Mouse (Mus musculus) macrophage (primary cell): ENCODE measurements at regions not wholly inside any gene's neighbourhood (a gene's known extent, or its start where the extent isn't known, plus 50 kb on each side); places are given as distances from the start of the nearest gene placed in this dataset.

Experiments used
- H3K27ac ChIP-seq: fragments of 350-480 bp; formaldehyde crosslinking; 2 replicates; pipeline ENCODE4 v1.9.0; 2021
- H3K36me3 ChIP-seq: fragments of 350-480 bp; formaldehyde crosslinking; 2 replicates; pipeline ENCODE4 v1.9.0; 2021; ENCODE audit errors: inconsistent target
- H3K4me3 ChIP-seq: fragments of 350-480 bp; formaldehyde crosslinking; 2 replicates; pipeline ENCODE4 v1.9.0; 2021; ENCODE audit errors: inconsistent target
- H3K79me2 ChIP-seq: fragments of 350-480 bp; formaldehyde crosslinking; 2 replicates; pipeline ENCODE4 v1.9.0; 2021; ENCODE audit errors: inconsistent target
- WGBS: methylation state at CpG from one replicate; pipeline ENCODE4 v1.1.7; 2026; ENCODE audit warnings: inconsistent platforms; ENCODE audit not compliant: missing documents; 5-methylcytosine and 5-hydroxymethylcytosine counted together

DNA sequence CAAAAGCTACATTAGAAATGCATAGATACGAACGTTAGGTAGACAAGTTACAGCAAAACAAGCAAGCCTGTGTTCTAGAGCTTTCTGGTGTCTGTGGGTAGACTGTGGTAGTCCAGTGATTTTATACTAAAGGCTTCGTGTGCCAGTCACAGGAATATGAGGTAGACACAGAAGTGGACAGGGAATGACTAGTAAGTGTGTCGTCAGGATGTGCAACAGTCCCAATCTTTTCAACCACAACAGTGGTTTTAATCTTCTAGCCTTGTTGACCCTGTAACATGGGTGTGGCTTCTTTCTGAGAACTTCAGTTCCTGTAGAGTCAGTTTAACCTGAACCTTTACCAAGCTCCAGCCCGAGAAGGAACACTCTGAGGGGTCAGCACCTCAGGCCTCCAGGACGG is 339.3 kb upstream of the Adgrl2 start:
- WGBS, result 76% methylated on average over 6 of the region's 6 CpGs
- H3K36me3 ChIP-seq, result no peaks in the 10 kb centered on the region
- H3K79me2 ChIP-seq, result no peaks in the 10 kb centered on the region
- no peak overlapping the region for H3K27ac ChIP-seq
- no peak overlapping the region for H3K4me3 ChIP-seq

DNA sequence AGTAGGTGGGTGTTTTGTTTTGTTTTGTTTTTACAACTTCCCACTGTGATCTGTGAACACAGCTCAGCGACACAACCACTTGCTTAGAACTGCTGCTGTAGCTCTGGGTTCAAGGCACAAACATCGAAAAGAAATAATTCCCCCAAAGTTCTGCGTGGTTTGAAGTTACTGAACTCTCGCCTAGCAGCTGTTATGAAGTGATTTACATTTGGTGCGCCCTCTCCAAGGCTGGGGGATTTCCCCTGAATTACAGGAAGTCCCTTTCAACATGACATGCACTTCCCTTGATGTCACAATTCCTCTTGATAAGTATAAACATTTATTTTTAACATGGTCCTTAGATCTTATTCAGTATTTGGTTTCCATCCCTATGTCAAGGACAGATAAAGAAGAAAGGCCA is 336.3 kb upstream of the Adgrl2 start:
- no peak overlapping the region for H3K4me3 ChIP-seq
- no peaks in the 10 kb centered on the region for H3K36me3 ChIP-seq
- WGBS, result 3% methylated on average over 5 of the region's 5 CpGs
- no peaks in the 10 kb centered on the region for H3K79me2 ChIP-seq
- H3K27ac ChIP-seq, result peak overlapping the region; percentile 59

DNA sequence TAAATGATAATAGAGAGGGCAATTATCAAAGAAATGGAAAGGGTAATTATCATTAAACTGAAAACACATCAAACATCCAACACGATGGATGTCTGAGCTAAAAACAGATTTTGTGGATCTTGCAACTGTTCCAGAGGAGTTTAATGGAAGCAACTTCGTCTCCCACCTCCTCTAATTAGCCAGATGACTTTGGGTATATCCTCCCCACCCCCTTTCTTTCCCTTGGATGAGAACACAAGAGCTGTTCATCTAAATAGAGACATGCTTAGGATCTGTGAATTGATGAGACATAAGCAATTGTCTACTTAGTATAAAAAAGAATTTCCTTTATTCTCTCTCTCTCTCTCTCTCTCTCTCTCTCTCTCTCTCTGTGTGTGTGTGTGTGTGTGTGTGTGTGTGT is 333.7 kb upstream of the Adgrl2 start:
- 89% methylated on average over 2 of the region's 2 CpGs for WGBS
- Histone ChIP-seq H3K4me3 (no peak overlapping the region), H3K79me2 (no peaks in the 10 kb centered on the region), H3K36me3 (no peaks in the 10 kb centered on the region), H3K27ac (no peak overlapping the region)

DNA sequence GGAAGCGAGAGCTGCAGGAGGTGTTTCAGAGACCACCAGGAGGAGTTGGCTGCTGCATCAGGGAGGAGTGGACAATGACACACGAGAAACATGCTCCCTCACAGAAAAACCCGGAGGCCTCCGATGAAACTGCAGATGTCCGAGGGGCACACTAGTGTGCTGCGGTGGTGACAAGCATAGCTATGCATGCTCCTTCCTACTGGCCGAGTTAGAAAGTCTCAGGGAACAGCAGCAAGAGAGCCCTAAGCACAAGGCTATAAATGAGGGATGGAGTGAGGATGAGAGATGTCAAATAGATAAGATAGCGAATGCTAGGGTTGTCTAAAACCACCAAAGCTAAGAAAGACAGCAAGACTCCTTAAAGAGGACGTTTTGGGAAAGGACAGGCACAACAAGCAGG is 328.4 kb upstream of the Adgrl2 start:
- Histone ChIP-seq H3K4me3 (no peak overlapping the region), H3K27ac (no peak overlapping the region), H3K79me2 (no peaks in the 10 kb centered on the region), H3K36me3 (no peaks in the 10 kb centered on the region)
- WGBS, result 87% methylated on average over 9 of the region's 9 CpGs

DNA sequence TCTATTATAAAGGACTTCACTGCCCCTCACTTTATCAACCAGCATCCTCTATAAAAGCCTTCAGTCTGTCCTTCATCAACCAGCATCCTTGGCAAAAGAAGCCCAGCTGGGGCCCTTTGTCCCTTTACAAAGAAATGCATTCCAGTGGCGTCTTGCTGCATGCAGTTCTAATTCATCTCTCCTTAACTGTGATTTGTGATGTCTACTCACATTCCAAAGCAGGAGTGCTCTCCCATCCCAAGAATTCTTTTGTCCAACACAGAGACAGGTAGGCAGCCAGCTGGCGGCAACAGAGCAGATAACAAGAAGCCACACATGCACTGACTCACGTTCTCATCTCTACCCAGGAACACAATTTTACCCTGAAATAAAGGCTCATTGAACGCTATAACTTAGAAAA is 323.9 kb upstream of the Adgrl2 start:
- H3K4me3 ChIP-seq, result no peak overlapping the region
- H3K27ac ChIP-seq, result no peak overlapping the region
- no peaks in the 10 kb centered on the region for H3K36me3 ChIP-seq
- WGBS, result 99% methylated on average over 4 of the region's 4 CpGs
- H3K79me2 ChIP-seq, result no peaks in the 10 kb centered on the region

DNA sequence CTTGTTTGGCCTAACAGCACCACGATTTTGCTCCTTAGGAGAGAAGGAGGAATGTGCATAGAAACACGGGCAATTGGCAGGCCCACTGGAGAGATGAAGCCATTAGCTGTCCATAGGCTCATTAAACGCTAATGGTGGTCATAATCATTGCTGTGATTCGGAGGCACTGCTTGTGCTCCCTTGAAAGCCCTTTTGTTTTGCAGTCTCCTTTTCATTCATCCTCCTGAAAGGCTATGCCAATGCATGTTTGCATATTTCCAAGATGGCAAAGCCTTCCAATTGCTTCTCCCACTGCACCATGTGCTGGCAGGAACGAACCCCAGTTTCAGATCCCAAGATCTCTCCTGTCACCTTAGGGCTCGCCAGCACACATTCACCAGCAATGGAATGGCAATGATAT is 322.9 kb upstream of the Adgrl2 start:
- H3K36me3 ChIP-seq, result no peaks in the 10 kb centered on the region
- 95% methylated on average over 6 of the region's 6 CpGs for WGBS
- H3K79me2 ChIP-seq, result no peaks in the 10 kb centered on the region
- no peak overlapping the region for H3K4me3 ChIP-seq
- no peak overlapping the region for H3K27ac ChIP-seq

DNA sequence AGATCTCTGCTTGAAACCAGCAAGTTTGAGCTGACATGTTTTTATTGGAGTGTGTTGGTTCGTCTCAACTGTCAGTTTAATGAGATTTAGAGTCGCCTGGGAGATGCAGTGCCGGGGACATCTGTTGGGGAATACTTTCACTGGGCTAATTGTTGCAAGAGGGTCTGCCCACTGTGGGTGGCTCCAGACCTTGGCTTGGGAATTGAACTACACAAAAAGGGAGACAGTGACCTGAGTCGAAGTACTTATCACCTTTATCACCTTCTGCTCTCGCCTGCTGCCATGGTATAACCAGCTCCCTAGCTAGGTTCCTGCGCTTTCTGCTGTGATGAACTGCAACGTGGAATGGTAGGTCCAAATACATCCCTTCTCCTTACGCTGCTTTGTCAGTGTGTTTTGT is 321.2 kb upstream of the Adgrl2 start:
- WGBS, result 96% methylated on average over 7 of the region's 8 CpGs
- no peaks in the 10 kb centered on the region for H3K36me3 ChIP-seq
- no peak overlapping the region for H3K4me3 ChIP-seq
- H3K27ac ChIP-seq, result no peak overlapping the region
- no peaks in the 10 kb centered on the region for H3K79me2 ChIP-seq

DNA sequence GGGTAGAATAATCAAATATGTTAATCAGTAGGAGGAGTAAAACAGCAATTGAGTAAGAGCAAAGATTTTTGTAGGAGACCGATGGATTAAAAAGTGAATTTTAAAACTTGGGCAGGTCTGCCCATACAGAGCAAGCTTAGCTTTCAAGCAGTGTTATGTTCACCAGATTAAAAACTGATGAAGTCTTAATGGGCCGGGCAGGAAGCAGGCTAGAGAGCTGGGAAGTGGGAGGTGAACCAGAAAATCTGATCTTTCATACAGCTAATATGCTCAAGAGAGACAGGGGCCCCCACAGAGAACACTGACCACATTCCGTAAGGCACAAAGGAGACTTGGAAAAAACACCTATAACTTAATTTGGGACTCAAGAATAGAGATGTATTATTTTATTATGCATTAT is 316.4 kb upstream of the Adgrl2 start:
- Histone ChIP-seq H3K4me3 (no peak overlapping the region), H3K36me3 (no peaks in the 10 kb centered on the region), H3K27ac (no peak overlapping the region), H3K79me2 (no peaks in the 10 kb centered on the region)
- WGBS, result 97% methylated on average over 3 of the region's 3 CpGs

DNA sequence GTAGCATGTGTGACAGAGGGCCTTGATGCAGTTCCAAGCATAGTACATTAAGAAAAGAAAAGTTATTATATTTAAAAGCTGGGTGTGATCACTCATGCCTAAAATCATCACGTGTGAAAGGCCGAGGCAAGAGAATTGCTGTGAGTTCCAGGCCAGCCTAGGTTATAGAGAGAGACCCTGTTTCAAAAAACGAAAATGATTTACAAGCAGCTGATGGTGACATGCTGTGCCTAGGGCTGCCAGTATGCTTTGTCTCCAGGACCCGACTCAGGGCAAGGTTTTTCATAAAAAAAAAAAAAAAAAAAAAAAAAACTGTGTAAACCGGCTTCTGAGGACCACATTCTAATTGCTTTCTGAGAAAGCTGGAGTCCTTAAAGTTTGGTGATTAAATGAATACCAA is 315.9 kb upstream of the Adgrl2 start:
- H3K79me2 ChIP-seq, result no peaks in the 10 kb centered on the region
- WGBS, result 91% methylated on average over 5 of the region's 5 CpGs
- H3K27ac ChIP-seq, result no peak overlapping the region

DNA sequence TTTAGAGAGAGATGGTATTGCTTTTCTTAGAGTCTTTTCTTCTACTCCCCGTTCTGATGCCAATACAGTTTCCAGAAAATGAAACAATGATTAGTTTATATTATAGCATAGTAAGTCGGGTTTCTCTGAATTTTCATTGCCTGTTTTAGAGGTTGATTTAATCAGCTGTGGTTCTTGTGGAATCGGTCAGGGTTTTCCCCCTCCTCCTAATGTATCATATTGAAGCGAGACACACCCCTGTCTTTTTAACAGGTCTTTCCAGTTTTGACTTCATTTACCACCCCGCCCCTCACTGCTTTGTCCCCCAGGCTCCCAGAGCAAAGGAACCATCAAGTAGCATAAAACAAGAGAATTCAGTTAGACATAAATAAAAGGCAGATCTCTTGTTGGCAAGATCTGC is 315.1 kb upstream of the Adgrl2 start:
- no peak overlapping the region for H3K27ac ChIP-seq
- H3K36me3 ChIP-seq, result no peaks in the 10 kb centered on the region
- no peaks in the 10 kb centered on the region for H3K79me2 ChIP-seq
- no peak overlapping the region for H3K4me3 ChIP-seq
- 69% methylated on average over 5 of the region's 5 CpGs for WGBS

More for the DNA sequence above, 315.9 kb upstream of the Adgrl2 start:
- H3K4me3 ChIP-seq, result no peak overlapping the region
- no peaks in the 10 kb centered on the region for H3K36me3 ChIP-seq

DNA sequence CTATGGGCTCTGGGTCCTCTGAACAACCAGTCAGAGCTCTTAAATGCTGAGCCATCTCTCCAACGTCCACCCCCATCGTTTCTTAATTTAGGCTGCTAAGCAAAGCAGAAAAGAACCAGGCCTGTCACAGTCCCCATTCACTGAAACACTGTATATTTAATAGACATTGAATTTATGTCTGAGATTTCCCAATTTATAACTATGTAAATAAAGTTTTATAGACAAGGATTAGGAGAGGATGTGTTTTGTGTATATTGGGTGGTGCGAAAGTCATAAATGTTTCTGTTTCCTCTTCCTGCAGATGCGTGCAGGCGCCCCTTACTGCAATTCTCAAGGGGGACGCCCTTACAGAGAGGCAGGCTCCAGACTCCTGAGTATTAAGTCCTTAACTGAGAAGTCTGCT is 314.7 kb upstream of the Adgrl2 start:
- no peaks in the 10 kb centered on the region for H3K79me2 ChIP-seq
- WGBS, result 64% methylated on average over 6 of the region's 6 CpGs
- no peak overlapping the region for H3K4me3 ChIP-seq
- no peak overlapping the region for H3K27ac ChIP-seq
- H3K36me3 ChIP-seq, result no peaks in the 10 kb centered on the region

DNA sequence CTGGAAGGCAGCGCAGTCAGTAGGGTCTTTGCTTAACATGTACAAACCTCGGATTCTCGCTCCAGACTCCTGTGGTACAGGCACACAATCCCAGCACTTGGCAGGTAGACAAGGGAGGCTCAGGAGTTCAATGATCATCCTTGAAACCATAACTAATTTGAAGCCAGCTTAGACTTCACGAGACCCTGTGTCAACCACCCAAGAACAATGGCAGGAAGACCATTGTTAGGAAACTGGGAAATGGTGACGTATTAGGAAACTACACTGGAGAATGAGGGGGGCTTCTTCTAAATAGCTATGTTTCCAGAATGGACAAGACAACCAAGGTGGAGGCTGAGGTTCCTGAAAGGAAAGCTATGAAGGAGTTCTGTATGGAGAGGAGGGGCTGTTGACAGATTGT is 313.1 kb upstream of the Adgrl2 start:
- WGBS, result 100% methylated on average over 5 of the region's 5 CpGs

DNA sequence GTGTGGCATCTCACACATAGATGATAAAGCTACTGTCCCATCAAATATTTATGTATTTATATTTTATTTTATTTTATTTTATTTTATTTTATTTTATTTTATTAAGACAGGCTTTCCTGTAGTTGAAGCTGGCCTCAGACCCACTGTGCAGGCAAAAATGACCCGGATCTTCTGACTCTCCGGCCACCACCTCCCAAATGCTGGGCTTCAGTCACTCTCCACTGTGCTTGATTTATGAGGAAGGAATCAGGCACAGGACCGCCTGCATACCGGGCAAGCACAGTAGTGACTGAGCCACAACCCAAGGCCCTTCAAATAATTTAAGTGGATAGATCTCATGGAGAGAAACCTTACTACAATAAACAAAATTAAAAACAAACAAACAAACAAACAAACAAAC is 309.6 kb upstream of the Adgrl2 start:
- no peak overlapping the region for H3K4me3 ChIP-seq
- H3K27ac ChIP-seq, result no peak overlapping the region
- no peaks in the 10 kb centered on the region for H3K36me3 ChIP-seq
- H3K79me2 ChIP-seq, result no peaks in the 10 kb centered on the region
- WGBS, result 82% methylated on average over 4 of the region's 4 CpGs

More for the DNA sequence above, 313.1 kb upstream of the Adgrl2 start:
- no peak overlapping the region for H3K4me3 ChIP-seq
- no peaks in the 10 kb centered on the region for H3K79me2 ChIP-seq
- no peak overlapping the region for H3K27ac ChIP-seq
- H3K36me3 ChIP-seq, result no peaks in the 10 kb centered on the region

DNA sequence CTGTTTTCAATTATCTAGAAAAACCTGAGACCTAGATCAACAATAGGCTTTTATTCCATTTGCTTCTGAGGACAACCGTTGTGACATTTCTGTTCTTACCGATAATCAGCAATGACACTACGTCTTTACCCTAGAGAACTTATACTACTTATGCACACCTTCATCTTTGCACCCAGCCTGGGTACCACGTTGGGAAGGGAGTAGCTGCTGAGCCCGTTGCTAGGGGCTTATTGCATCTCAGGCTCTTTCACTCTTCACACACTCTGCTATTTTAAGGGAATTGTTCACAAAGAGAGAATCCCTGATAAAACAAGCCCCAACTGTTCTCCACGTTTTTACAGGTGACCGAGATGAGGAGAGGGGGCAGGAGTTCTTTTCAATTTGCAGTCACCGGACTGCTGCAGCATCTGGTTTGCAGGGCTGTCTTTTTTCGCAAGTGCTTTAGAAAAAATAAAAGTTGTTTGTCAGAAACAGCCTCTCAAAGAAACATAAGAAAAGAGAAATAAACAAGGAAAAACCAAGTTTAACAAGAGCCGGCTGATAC is 306.1 kb upstream of the Adgrl2 start:
- H3K79me2 ChIP-seq, result no peaks in the 10 kb centered on the region
- H3K36me3 ChIP-seq, result no peaks in the 10 kb centered on the region
- H3K4me3 ChIP-seq, result no peak overlapping the region
- WGBS, result 94% methylated on average over 10 of the region's 10 CpGs
- H3K27ac ChIP-seq, result no peak overlapping the region

DNA sequence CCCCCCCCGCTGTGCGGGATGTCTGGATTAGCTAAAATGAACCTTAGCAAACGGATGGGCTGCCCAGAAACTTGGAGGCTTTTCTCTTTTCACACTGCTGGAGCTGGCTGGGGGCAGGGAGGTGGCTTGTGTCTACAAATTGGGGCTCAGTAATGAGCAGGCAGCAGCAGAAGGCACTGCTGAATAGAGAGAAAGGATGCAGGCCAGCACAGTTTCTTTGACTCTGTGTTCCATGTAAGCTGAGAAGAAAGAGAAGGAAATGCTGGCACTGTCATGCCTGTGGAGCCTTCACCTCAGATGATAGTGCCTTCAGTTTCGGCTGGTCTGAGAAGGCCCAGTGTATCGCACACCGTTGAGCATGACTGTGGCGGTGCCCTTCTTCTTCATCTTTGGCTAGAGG is 305.6 kb upstream of the Adgrl2 start:
- Histone ChIP-seq H3K79me2 (no peaks in the 10 kb centered on the region), H3K27ac (no peak overlapping the region), H3K36me3 (no peaks in the 10 kb centered on the region), H3K4me3 (no peak overlapping the region)
- WGBS, result 92% methylated on average over 5 of the region's 7 CpGs

DNA sequence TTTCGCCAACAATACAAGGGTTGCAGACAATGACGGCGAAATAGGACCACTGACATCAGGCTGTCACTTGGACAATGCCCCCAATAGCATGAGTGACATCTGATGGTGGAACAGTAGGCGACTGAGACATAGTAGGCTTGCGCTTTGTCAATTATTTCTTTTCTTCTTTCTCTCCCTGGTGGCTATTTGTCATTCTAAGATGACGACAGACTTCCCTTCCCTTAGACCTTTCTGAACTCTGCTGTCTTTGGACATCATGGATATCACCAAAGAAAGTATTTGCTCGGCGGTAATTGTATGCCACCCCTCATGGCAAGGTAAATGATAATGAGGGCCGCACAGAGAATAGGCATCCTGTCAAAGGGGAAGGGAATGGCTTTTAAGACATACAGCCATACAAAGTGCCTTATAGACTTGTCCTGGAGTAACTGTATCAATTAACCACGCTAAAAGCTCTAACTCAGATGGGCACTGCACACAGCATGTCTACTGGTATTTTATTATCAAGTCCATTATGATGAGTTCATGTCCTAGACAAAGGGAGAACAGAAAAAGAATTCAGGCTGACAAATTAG is 305.0 kb upstream of the Adgrl2 start:
- Histone ChIP-seq H3K36me3 (no peaks in the 10 kb centered on the region), H3K79me2 (no peaks in the 10 kb centered on the region), H3K27ac (no peak overlapping the region), H3K4me3 (no peak overlapping the region)
- 96% methylated on average over 10 of the region's 10 CpGs for WGBS
